Mouse (Mus musculus): ENCODE data around the gene Ksr2. TPM values are rescaled to one million over a fixed set of nuclear protein-coding genes. Genes with fewer than 3 reads are reported as not detected.

Gene Ksr2
- polyA plus RNA-seq, 1 experiment from 2014 or later, result 0.41 TPM

DNA sequence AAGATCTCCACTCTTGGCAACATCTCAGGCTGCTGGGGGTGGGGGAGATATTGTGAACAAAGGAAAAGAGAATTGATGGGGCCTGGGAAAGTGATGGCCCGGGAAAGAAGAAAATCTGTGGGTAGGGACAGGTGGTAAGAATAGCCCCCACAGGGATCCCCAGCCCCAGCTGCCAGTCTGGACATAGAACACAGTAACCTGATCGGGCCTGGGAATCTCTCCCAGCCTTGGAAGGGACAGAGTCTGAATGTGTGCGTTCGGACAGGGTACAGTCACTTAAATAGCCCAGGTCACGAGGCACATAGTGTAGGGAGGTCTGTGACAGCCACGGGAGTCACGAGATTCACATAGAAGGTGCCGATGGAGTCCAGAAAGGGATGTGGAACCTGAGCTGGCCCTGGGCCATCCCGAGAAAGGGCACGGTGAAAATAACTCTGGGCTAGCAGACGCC lies 388.3 kb downstream of the Ksr2 start:
- Histone ChIP-seq H3K27ac (no peak overlapping the region), H3K9me3 (no peaks in the 10 kb centered on the region), H3K36me3 (no peaks in the 10 kb centered on the region), H3K4me2 (no peak overlapping the region), H3K27me3 (no peaks in the 10 kb centered on the region), H3K9ac (no peak overlapping the region), H3K4me1 (peaks cover 15% of the 10 kb centered on the region; the same call in 1 of the 2 replicates), H3K4me3 (no peak overlapping the region)
- no peak for ATAC-seq (ENCODE audit: insufficient number of reproducible peaks, insufficient read depth, low FRiP score, low TSS enrichment, low read depth)
- whole genome bisulfite sequencing, result 82% methylated on average over 11 of the region's 11 CpGs

DNA sequence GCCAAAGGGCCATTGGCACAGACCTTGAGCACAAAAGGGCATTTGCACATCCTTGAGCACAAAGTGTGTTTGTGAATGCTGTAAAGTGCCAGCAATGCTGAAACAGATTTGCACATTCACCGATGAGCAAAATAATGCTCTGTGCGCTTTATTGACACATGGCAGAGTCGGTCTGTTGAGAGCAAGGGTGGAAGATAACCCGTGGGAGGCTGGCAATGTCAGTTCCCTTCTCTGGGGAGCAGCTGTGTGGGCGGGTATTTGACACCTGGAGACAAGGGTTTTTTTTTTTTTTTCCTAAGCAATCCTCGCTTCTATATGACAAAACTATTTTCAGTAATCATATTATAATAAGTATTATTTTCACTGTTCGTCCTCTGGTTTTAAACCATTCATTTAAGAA lies 389.8 kb downstream of the Ksr2 start:
- H3K27ac ChIP-seq, result no peak overlapping the region
- no peak overlapping the region for H3K4me3 ChIP-seq
- H3K9ac ChIP-seq, result no peak overlapping the region
- H3K27me3 ChIP-seq, result no peaks in the 10 kb centered on the region
- WGBS, result 61% methylated on average over 7 of the region's 7 CpGs
- no peak for ATAC-seq (ENCODE audit: insufficient number of reproducible peaks, insufficient read depth, low FRiP score, low TSS enrichment, low read depth)
- peaks cover 15% of the 10 kb centered on the region; the same call in 1 of the 2 replicates for H3K4me1 ChIP-seq
- H3K36me3 ChIP-seq, result no peaks in the 10 kb centered on the region
- H3K9me3 ChIP-seq, result no peaks in the 10 kb centered on the region
- no peak overlapping the region for H3K4me2 ChIP-seq

DNA sequence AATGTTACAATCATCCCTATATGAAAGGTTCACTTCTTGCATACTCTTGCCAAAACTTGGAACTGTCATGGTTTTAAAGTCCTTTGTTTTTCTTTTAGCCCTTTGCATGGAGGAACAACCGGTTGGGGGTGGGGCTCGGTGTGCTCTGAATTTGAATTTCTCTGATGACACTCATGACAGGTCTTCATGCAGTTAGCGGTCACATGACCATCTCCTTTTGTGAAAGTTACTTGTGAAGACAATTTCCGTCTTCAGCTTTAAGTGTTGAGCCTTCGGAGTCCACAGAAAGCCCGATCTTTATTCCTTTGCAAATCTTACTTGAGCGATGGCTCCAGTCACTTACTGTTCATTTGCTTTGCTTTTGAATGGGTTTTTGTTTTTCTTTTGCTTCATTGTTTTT lies 397.1 kb downstream of the Ksr2 start:
- ATAC-seq (ENCODE audit: insufficient number of reproducible peaks, insufficient read depth, low FRiP score, low TSS enrichment, low read depth), result no peak
- no peak overlapping the region for H3K9ac ChIP-seq
- WGBS, result 91% methylated on average over 7 of the region's 7 CpGs
- no peaks in the 10 kb centered on the region for H3K27me3 ChIP-seq
- no peak overlapping the region for H3K4me3 ChIP-seq
- no peaks in the 10 kb centered on the region for H3K9me3 ChIP-seq
- H3K36me3 ChIP-seq, result no peaks in the 10 kb centered on the region
- no peak overlapping the region for H3K27ac ChIP-seq
- no peak overlapping the region for H3K4me2 ChIP-seq
- H3K4me1 ChIP-seq, result no peaks in the 10 kb centered on the region

DNA sequence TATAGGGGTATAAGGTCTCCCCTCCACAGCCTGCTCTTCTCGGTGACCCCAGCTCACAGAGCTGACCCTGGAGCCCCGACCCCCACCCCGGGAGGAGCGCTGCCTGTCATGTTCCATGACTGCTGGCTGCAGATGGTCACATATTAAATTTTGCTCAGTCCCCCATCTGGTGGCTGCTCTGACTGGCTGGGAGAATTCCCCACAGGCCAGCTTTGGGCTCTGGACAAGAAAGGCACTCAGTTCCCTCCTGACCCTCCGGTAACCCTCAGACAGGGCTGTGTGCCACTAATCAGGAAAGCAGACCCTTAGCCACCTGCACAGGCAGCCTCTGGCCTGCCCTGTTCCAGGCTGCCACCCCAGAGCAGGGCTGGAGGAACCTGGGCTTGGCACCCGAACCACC lies 405.0 kb downstream of the Ksr2 start:
- Histone ChIP-seq H3K9me3 (no peaks in the 10 kb centered on the region), H3K36me3 (no peaks in the 10 kb centered on the region), H3K4me1 (no peaks in the 10 kb centered on the region), H3K4me2 (no peak overlapping the region), H3K27me3 (no peaks in the 10 kb centered on the region), H3K9ac (no peak overlapping the region), H3K4me3 (no peak overlapping the region), H3K27ac (no peak overlapping the region)
- WGBS, result 74% methylated on average over 6 of the region's 6 CpGs
- no peak for ATAC-seq (ENCODE audit: insufficient number of reproducible peaks, insufficient read depth, low FRiP score, low TSS enrichment, low read depth)

DNA sequence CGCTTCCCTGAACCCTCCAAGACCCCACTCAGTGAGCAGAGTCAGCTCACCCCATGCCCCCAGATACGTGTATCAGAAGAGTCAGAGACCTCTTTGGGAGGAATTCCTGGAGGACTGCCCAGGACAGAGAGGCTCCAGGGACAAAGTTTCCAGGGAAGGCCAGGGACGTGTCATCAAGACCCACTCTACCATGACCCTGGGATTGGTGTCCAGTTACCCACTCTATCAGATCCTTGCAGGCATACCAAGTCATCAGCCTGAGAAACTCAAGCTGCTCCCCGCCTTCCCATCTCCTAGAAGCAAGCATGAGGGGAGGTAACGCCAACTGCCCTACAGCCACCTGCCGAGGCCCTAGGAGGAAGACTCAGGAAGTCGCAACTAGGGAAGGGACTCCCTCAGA lies 406.6 kb downstream of the Ksr2 start:
- Histone ChIP-seq H3K4me2 (no peak overlapping the region), H3K27ac (no peak overlapping the region), H3K27me3 (no peaks in the 10 kb centered on the region), H3K36me3 (no peaks in the 10 kb centered on the region), H3K9me3 (no peaks in the 10 kb centered on the region), H3K4me3 (no peak overlapping the region), H3K9ac (no peak overlapping the region), H3K4me1 (no peaks in the 10 kb centered on the region)
- 65% methylated on average over 7 of the region's 7 CpGs for WGBS
- no peak for ATAC-seq (ENCODE audit: insufficient number of reproducible peaks, insufficient read depth, low FRiP score, low TSS enrichment, low read depth)

DNA sequence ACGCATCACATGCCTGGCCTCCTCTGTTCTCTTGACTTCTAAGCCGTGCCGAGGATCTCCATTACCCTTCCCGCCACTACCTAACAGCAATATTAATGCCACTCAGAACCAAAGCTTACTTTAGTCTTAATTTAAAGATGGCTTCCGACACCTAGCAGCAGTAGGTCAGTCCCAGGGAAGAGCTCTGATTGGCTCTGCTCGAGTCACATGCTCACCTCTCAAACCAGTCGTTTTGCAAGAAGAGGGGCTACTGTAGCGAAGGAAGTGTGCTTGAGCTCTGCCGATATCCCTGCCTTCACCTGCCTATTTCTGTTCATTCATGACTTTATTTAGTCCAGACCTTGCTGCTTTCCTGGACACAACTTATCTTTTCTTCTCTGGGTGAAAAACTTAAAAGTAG lies 410.0 kb downstream of the Ksr2 start:
- no peak overlapping the region for H3K9ac ChIP-seq
- H3K36me3 ChIP-seq, result no peaks in the 10 kb centered on the region
- no peak for ATAC-seq (ENCODE audit: insufficient number of reproducible peaks, insufficient read depth, low FRiP score, low TSS enrichment, low read depth)
- H3K4me3 ChIP-seq, result no peak overlapping the region
- no peak overlapping the region for H3K4me2 ChIP-seq
- H3K9me3 ChIP-seq, result no peaks in the 10 kb centered on the region
- no peak overlapping the region for H3K27ac ChIP-seq
- H3K4me1 ChIP-seq, result no peaks in the 10 kb centered on the region
- H3K27me3 ChIP-seq, result no peaks in the 10 kb centered on the region
- WGBS, result 90% methylated on average over 9 of the region's 9 CpGs

DNA sequence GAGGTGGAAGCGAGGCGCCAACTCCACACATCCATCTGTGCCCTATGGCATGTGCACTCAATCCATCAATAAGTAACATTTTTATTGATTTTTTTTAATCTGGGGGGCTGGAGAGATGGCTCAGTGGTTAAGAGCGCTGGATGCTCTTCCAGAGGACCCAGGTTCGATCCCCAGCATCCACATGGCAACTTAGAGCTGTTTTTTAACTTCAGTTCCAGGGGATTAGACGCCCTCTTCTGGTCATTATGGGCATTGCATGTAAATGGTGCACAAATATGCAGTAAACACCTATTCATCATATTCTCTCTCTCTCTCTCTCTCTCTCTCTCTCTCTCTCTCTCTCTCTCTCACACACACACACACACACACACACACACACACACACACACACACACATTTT lies 410.7 kb downstream of the Ksr2 start:
- Histone ChIP-seq H3K27me3 (no peaks in the 10 kb centered on the region), H3K36me3 (no peaks in the 10 kb centered on the region), H3K27ac (no peak overlapping the region), H3K9me3 (no peaks in the 10 kb centered on the region), H3K9ac (no peak overlapping the region), H3K4me1 (no peaks in the 10 kb centered on the region), H3K4me2 (no peak overlapping the region), H3K4me3 (no peak overlapping the region)
- WGBS, result 70% methylated on average over 5 of the region's 5 CpGs
- ATAC-seq (ENCODE audit: insufficient number of reproducible peaks, insufficient read depth, low FRiP score, low TSS enrichment, low read depth), result no peak

Other genes starting within 250 kb of the Ksr2 start
- gene Pebp1, start 126.4 kb upstream of the Ksr2 start, polyA plus RNA-seq (2015; fragmentation: Nextera tagmentation; extraction: Ambion mirVana), result 780 and 876 TPM in 2 replicates
- 7.1 and 11.3 TPM in 2 replicates for gene Vsig10, start 94.9 kb upstream of the Ksr2 start, polyA plus RNA-seq (2015; fragmentation: Nextera tagmentation; extraction: Ambion mirVana)
- 46.1 and 51.7 TPM in 2 replicates for gene Wsb2, start 56.7 kb upstream of the Ksr2 start, polyA plus RNA-seq (2015; fragmentation: Nextera tagmentation; extraction: Ambion mirVana)
- 87.7 and 103 TPM in 2 replicates for gene Rfc5, start 25.0 kb upstream of the Ksr2 start, polyA plus RNA-seq (2015; fragmentation: Nextera tagmentation; extraction: Ambion mirVana)

Measured in embryonic facial prominence, embryonic 13.5 days (tissue).